Mouse (Mus musculus): ENCODE measurements around the gene Trpm8.

Gene Trpm8

GRCm38 (mm10) chr1:88247660-88248059 lies 29.8 kb upstream of the Trpm8 start:
- no peak for DNase-seq (ENCODE audit: low spot score in 2 of 2)

- DNase-seq (ENCODE audit: low spot score in 2 of 2) = no peak
These were observed 28.8 kb upstream of the Trpm8 start for GRCm38 (mm10) chr1:88248658-88249057.

GRCm38 (mm10) chr1:88249596-88249995 lies 27.9 kb upstream of the Trpm8 start:
- no peak for DNase-seq (ENCODE audit: low spot score in 2 of 2)

- DNase-seq (ENCODE audit: low spot score in 2 of 2) = no peak
These were observed 27.4 kb upstream of the Trpm8 start for GRCm38 (mm10) chr1:88250023-88250422.

- DNase-seq (ENCODE audit: low spot score in 2 of 2) = no peak
These were observed 24.4 kb upstream of the Trpm8 start for GRCm38 (mm10) chr1:88253106-88253505.

GRCm38 (mm10) chr1:88253540-88253939 lies 23.9 kb upstream of the Trpm8 start:
- no peak for DNase-seq (ENCODE audit: low spot score in 2 of 2)

GRCm38 (mm10) chr1:88254793-88255465 lies 22.5 kb upstream of the Trpm8 start:
- DNase-seq (ENCODE audit: low spot score in 2 of 2) = no peak

GRCm38 (mm10) chr1:88255466-88255857 lies 22.0 kb upstream of the Trpm8 start:
- DNase-seq (ENCODE audit: low spot score in 2 of 2) = no peak

- no peak for DNase-seq (ENCODE audit: low spot score in 2 of 2)
These were observed 21.3 kb upstream of the Trpm8 start for GRCm38 (mm10) chr1:88255989-88256754.

GRCm38 (mm10) chr1:88256886-88257663 lies 20.4 kb upstream of the Trpm8 start:
- no peak for DNase-seq (ENCODE audit: low spot score in 2 of 2)

GRCm38 (mm10) chr1:88257681-88258080 lies 19.8 kb upstream of the Trpm8 start:
- no peak for DNase-seq (ENCODE audit: low spot score in 2 of 2)

GRCm38 (mm10) chr1:88258361-88258760 lies 19.1 kb upstream of the Trpm8 start:
- no peak for DNase-seq (ENCODE audit: low spot score in 2 of 2)

- DNase-seq (ENCODE audit: low spot score in 2 of 2) = peak; percentile 76 to 84
These were observed 18.4 kb upstream of the Trpm8 start for GRCm38 (mm10) chr1:88258881-88259642.

GRCm38 (mm10) chr1:88259643-88260024 lies 17.8 kb upstream of the Trpm8 start:
- no peak for DNase-seq (ENCODE audit: low spot score in 2 of 2)

GRCm38 (mm10) chr1:88260114-88260513 lies 17.3 kb upstream of the Trpm8 start:
- peak in 1 of 2 experiments; percentile 50 for DNase-seq (ENCODE audit: low spot score in 2 of 2)

GRCm38 (mm10) chr1:88260604-88261377 lies 16.7 kb upstream of the Trpm8 start:
- no peak for DNase-seq (ENCODE audit: low spot score in 2 of 2)

GRCm38 (mm10) chr1:88261706-88262105 lies 15.8 kb upstream of the Trpm8 start:
- no peak for DNase-seq (ENCODE audit: low spot score in 2 of 2)

- peak; percentile 97 to 98 for DNase-seq (ENCODE audit: low spot score in 2 of 2)
These were observed 15.2 kb upstream of the Trpm8 start for GRCm38 (mm10) chr1:88262255-88262654.

- no peak for DNase-seq (ENCODE audit: low spot score in 2 of 2)
These were observed 14.5 kb upstream of the Trpm8 start for GRCm38 (mm10) chr1:88262961-88263360.

- DNase-seq (ENCODE audit: low spot score in 2 of 2) = no peak
These were observed 13.7 kb upstream of the Trpm8 start for GRCm38 (mm10) chr1:88263778-88264177.
